Mouse (Mus musculus): ENCODE data around the gene Cfap45.

Gene Cfap45

GRCm38 (mm10) chr1:172562641-172563464 is 42.3 kb downstream of the Cfap45 start:
- ATAC-seq (ENCODE audit: low TSS enrichment) = peak; percentile 89

DNA sequence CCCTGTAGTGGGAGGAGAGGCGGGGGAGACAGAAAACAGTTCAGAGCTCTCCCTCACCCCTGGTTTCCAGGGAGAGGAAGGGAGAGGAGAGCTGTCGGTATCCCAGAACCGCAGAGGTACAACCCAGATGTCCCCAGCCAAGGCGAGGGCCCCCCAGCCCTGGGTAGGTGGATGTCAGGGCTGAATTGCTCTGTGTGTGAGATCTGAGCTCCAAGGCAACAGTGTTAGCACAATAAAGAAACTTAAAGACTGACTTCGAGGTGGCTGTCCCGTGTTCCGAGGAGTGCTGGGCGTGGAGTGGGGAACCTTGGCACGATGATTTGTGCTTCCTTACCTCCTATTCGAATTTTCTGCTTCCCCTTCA is 42.8 kb downstream of the Cfap45 start:
- no peak; the same call in 1 of the 2 replicates for ATAC-seq (ENCODE audit: low TSS enrichment)

DNA sequence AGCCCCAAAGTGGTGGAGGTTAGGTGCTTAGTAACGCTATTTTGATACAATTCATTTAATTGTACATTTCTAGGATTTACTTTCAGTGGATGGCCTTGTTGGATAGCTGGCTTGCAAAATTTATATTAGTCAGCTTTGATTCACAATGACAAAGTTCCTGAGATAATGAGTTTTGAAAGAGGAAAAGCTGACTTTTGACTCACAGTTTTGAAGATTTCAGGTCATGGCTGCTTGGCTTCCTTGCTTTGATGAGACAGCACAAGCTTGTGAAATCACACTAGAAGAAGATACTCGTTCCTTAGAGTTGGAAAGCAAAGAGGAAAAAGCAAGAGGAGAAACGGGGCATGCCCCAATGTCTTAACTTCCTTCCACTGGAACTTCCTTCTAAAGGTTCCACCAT is 45.5 kb downstream of the Cfap45 start:
- no peak for ATAC-seq (ENCODE audit: low TSS enrichment)

DNA sequence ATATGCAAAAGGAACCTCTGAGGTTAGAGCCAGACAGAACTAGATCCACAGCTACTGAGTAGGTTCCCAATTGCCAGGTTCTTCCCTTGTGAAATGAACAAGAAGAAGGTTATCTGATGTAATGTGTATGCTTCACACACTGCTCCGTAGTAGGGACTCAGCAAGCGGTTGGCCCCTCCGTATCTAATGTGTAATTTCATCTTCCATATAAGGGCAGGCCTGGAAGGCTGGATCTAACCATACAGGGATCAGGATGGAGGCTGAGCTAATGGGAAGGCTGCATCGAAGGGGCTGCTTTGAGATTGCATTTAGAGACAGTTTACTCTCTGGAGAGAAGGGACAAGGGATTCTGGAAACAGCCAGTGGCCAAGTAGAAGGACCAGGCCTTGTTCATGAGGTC is 47.2 kb downstream of the Cfap45 start:
- ATAC-seq (ENCODE audit: low TSS enrichment) = no peak

DNA sequence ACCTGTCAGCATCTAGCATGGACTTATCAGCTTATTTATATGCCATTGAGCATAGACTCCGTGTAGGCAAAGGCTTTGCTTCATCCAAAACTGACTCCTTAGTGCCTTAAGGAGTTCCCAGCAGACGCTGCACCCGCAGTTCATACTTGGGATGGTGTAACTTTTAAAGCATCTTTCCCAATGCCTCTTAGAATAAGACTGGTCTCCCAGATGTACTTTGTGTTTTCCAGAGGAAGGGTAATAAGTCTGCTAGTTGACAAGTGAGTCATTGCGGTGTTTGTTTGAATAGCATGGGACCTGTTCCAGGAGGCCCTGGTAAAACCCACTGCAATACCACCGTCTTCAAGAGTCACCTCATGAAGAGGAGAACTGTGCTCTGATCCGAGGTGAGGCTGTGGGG is 59.5 kb downstream of the Cfap45 start:
- no peak for ATAC-seq (ENCODE audit: low TSS enrichment)

DNA sequence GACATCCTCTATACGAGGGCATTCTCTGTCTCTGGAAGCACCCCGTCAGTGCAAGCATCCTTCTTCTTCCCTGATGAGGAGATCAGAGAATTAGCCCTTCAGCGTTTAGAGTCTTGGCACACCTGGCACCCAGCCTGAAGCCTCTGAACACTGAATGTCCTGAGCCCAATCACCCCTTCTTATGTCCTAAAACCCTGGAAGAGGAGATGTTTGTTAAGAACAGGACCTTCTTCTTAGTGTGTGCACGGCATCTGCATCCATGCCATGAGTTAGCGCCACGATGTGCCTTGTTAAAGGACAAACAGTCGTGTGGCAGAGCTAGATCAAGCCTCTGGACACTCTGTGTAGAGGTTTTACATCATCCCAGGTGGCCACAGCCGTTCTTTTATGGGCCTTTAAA is 61.8 kb downstream of the Cfap45 start:
- no peak for ATAC-seq (ENCODE audit: low TSS enrichment)

- no peak for ATAC-seq (ENCODE audit: low TSS enrichment)
Observed at GRCm38 (mm10) chr1:172584271-172584670, 63.7 kb downstream of the Cfap45 start.

DNA sequence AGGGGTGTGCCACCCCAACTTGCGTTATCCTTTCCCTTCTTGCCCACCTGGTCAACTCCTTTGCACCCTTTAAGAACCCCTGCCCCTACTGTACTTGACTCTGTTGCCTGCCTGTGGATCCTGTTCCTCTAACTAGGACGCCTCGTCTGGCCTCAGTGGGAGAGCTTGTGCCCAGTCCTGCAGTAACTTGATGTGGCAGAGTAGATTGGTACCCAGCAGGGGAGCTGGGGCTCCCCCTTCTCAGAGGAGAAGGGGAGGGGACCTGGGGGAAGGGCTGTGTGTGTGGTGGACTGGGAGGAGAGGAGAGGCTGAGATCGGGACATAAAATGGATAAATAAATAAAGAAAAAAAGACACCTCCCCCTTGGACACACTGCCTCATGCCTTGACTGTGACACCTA is 64.4 kb downstream of the Cfap45 start:
- ATAC-seq (ENCODE audit: low TSS enrichment) = no peak

GRCm38 (mm10) chr1:172585612-172586567 is 65.3 kb downstream of the Cfap45 start:
- ATAC-seq (ENCODE audit: low TSS enrichment) = peak; percentile 34; the same call in 1 of the 2 replicates

GRCm38 (mm10) chr1:172590385-172590784 is 69.8 kb downstream of the Cfap45 start, which contains the start of gene Slamf8:
Slamf8 (minus strand) TSS chr1:172590568.
- peak; percentile 50 for ATAC-seq (ENCODE audit: low TSS enrichment)

- ATAC-seq (ENCODE audit: low TSS enrichment) = no peak
Observed at GRCm38 (mm10) chr1:172593321-172593720, 72.7 kb downstream of the Cfap45 start.

DNA sequence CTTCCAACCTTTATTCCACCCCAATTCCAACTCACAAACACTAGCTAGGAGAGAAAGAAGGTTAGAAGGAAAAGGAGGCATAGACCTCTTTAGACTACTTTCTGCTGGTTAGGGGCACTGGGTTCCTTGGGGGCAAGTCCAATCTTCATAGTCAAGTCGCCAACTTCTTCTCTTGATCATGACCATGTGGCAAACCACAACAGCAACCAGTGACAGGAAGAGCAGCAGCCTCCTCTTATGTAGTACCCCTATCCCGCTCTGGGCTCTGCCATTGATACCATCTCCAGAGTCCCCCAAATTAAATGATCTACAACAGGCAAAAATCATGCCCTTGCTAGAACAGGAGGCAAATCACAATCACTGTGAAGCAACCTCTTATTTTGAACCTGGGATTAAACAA is 73.4 kb downstream of the Cfap45 start:
- ATAC-seq (ENCODE audit: low TSS enrichment) = no peak

- peak; percentile 85 for ATAC-seq (ENCODE audit: low TSS enrichment)
Observed at GRCm38 (mm10) chr1:172594495-172594894, 73.9 kb downstream of the Cfap45 start.
